ENCODE assay signal across 21 mouse cellular contexts in the genomic region with DNA sequence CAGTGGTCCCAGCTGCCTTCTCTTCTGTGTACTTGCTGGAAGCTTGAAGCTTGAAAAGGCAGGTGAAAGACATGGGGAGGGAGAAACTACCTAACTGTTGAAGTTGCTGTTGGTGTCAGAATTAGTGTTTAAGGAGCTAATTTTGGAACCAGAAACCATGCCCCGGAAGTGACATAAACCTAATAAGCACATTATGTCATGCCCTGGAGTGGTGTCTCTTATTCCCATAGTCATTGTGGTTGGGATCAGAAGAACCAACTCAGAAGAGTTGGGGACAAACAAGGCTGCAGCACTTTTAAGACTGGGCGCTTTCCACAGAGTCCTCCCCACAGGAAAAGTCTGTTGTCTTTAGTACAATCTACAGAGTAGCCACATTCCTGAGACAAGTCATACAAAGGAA.
DNase-seq lines count a peak whose midpoint lies in the region; ATAC-seq and TF ChIP-seq lines count a peak whose summit lies in the region.
"Had no signal": no experiment of that assay in that cellular context is flagged by ENCODE, and none has a peak within 500 bp of the region (broad histone marks: within the 10 kb centered on the region; RNA-seq: fewer than 3 reads in every experiment).

No protein-coding gene starts in this region.

- H3K36me3 ChIP-seq in megakaryocyte, embryonic 14.5 days (replicated peaks; ENCODE audit: low read length) = peaks cover 38% of the 10 kb centered on the region
- no peaks in the 10 kb centered on the region for H3K36me3 ChIP-seq in myocyte (ENCODE audit: control insufficient read depth, insufficient read depth)
- 0 out of 2 replicates have a peak, but pooled peaks cover 3% of the 10 kb centered on the region for H3K36me3 ChIP-seq in kidney, embryonic 15.5 days
- H3K36me3 ChIP-seq: embryonic facial prominence, embryonic 12.5 days had no signal

- DNase-seq in heart, adult 11 months = peak; percentile 82
- DNase-seq in heart, postnatal 25 days (ENCODE audit: low spot score) = no peak
- DNase-seq in layer of hippocampus, adult 11-12 months (ENCODE audit: low spot score) = no peak
- DNase-seq: cerebellum, adult 11-12 months; cerebellum, postnatal 10 days; gastrocnemius, postnatal 36 days; kidney, postnatal 36 days; liver, embryonic 13.5 days; right cerebral cortex, postnatal 14 days; spleen, adult 18-20 months; thymus, postnatal 14 days had no signal

- intact Hi-C loops in heart, postnatal 25 days (cut with DNase I) = no loop called here

- no peak overlapping the region for H3ac ChIP-seq in myocyte (ENCODE audit: control insufficient read depth, insufficient read length)

- H3K27me3 ChIP-seq in megakaryocyte, embryonic 14.5 days (replicated peaks) = no peaks in the 10 kb centered on the region
- no peaks in the 10 kb centered on the region for H3K27me3 ChIP-seq in myocyte (ENCODE audit: control insufficient read depth, insufficient read depth, insufficient read length)
- no peaks in the 10 kb centered on the region for H3K27me3 ChIP-seq in kidney, embryonic 15.5 days
- H3K27me3 ChIP-seq: embryonic facial prominence, embryonic 12.5 days; forebrain, embryonic 13.5 days; liver, embryonic 13.5 days had no signal

- no peak overlapping the region for H3K9ac ChIP-seq in kidney, embryonic 15.5 days
- H3K9ac ChIP-seq: embryonic facial prominence, embryonic 12.5 days; forebrain, embryonic 13.5 days; liver, embryonic 13.5 days had no signal

- H3K4me2 ChIP-seq in myocyte (ENCODE audit: low read depth) = peak overlapping the region; percentile 75
- no peak overlapping the region for H3K4me2 ChIP-seq in kidney, embryonic 15.5 days
- H3K4me2 ChIP-seq: embryonic facial prominence, embryonic 12.5 days; forebrain, embryonic 13.5 days; liver, embryonic 13.5 days; midbrain, embryonic 11.5 days had no signal

- WGBS in kidney, embryonic 15.5 days = 80% methylated on average over 2 of the region's 2 CpGs

- no peak for TF ChIP-seq POLR2A in myocyte (IDR thresholded peaks at IDR 0.05; ENCODE audit: insufficient read length, low read depth)

- peaks cover 74% of the 10 kb centered on the region for H3K4me1 ChIP-seq in megakaryocyte, embryonic 14.5 days
- H3K4me1 ChIP-seq in kidney, embryonic 15.5 days = peaks cover 38% of the 10 kb centered on the region
- H3K4me1 ChIP-seq: forebrain, embryonic 13.5 days had no signal

- H3K79me2 ChIP-seq in myocyte (ENCODE audit: control insufficient read depth, insufficient read depth) = peaks cover 25% of the 10 kb centered on the region

- H3K27ac ChIP-seq in kidney, embryonic 15.5 days = no peak overlapping the region
- H3K27ac ChIP-seq: embryonic facial prominence, embryonic 12.5 days; forebrain, embryonic 13.5 days; liver, embryonic 13.5 days had no signal

- H3K9me3 ChIP-seq in megakaryocyte, embryonic 14.5 days = no peaks in the 10 kb centered on the region
- no peaks in the 10 kb centered on the region for H3K9me3 ChIP-seq in kidney, embryonic 15.5 days (replicated peaks)
- H3K9me3 ChIP-seq: embryonic facial prominence, embryonic 12.5 days; forebrain, embryonic 13.5 days; liver, embryonic 13.5 days had no signal

- peak overlapping the region; percentile 85 for H3K4me3 ChIP-seq in megakaryocyte, embryonic 14.5 days (replicated peaks)
- no peak overlapping the region for H3K4me3 ChIP-seq in myocyte
- H3K4me3 ChIP-seq in kidney, embryonic 15.5 days (replicated peaks) = no peak overlapping the region
- H3K4me3 ChIP-seq: embryonic facial prominence, embryonic 12.5 days; forebrain, embryonic 13.5 days; liver, embryonic 13.5 days had no signal

- no peak for ATAC-seq in megakaryocyte, adult 5-6 weeks (ENCODE audit: poor library complexity, severe bottlenecking)
- peak; percentile 65 to 67 for ATAC-seq in hematopoietic stem cell, adult 5-6 weeks (replicated peaks in 1 of 2; ENCODE audit: insufficient read depth in 1 of 2, low FRiP score in 2 of 2, low TSS enrichment in 1 of 2, low read depth in 1 of 2, poor library complexity in 2 of 2, severe bottlenecking in 2 of 2)
- ATAC-seq in kidney, embryonic 15.5 days (replicated peaks; ENCODE audit: low FRiP score) = no peak
- ATAC-seq: CD4-positive, CD25-positive, alpha-beta regulatory T cell, adult 4 months; forebrain, embryonic 13.5 days; intestine, postnatal 0 days had no signal

TF ChIP-seq in myocyte, 11 proteins besides CTCF, POLR2A, EP300 and RAD21:
- TF ChIP-seq TCF12 (IDR thresholded peaks at IDR 0.05; ENCODE audit: insufficient read depth, poor library complexity, severe bottlenecking) = no peak
- no peak for TF ChIP-seq E2F4 (IDR thresholded peaks at IDR 0.05; ENCODE audit: insufficient read depth)
- no peak for TF ChIP-seq SRF (IDR thresholded peaks at IDR 0.05; ENCODE audit: control insufficient read depth, insufficient read length, low read depth)
- no peak for TF ChIP-seq TCF3 (IDR thresholded peaks at IDR 0.05; ENCODE audit: insufficient read length, low read depth)
- TF ChIP-seq USF1 (IDR thresholded peaks at IDR 0.05; ENCODE audit: low read depth) = no peak
- TF ChIP-seq CEBPB (IDR thresholded peaks at IDR 0.05; ENCODE audit: insufficient read depth, poor library complexity, severe bottlenecking) = no peak
- TF ChIP-seq POLR2AphosphoS2 (IDR thresholded peaks at IDR 0.05; ENCODE audit: insufficient read length, low read depth) = no peak
- TF ChIP-seq MAX (IDR thresholded peaks at IDR 0.05; ENCODE audit: low read depth) = no peak
- no peak for TF ChIP-seq REST (IDR thresholded peaks at IDR 0.05; ENCODE audit: insufficient read depth, insufficient read length)
- TF ChIP-seq MYOG (IDR thresholded peaks at IDR 0.05; ENCODE audit: control insufficient read depth in 1 of 3, insufficient read depth in 1 of 3, insufficient read length in 2 of 3, low read depth in 2 of 3) = no peak
- TF ChIP-seq MYOD1 (IDR thresholded peaks at IDR 0.05; ENCODE audit: control insufficient read depth in 1 of 3, insufficient read length in 2 of 3, low read depth in 2 of 3) = no peak
TF ChIP-seq in myocyte: peak in this region for 0.

Comparison
In these comparisons a context has a peak if more than half of its experiments do, and no peak if none do; other contexts are left out.
1. ATAC-seq: peak in hematopoietic stem cell, adult 5-6 weeks (2 of 2); none in megakaryocyte, adult 5-6 weeks (single experiment) and kidney, embryonic 15.5 days (single experiment).